Mouse (Mus musculus): Measurements from ENCODE around the gene Gm20878.
"Not testable (repeated sequence)": the region's sequence is repeated elsewhere in the genome, so short reads cannot be mapped to it uniquely, and the experiment has no call there.

DNA sequence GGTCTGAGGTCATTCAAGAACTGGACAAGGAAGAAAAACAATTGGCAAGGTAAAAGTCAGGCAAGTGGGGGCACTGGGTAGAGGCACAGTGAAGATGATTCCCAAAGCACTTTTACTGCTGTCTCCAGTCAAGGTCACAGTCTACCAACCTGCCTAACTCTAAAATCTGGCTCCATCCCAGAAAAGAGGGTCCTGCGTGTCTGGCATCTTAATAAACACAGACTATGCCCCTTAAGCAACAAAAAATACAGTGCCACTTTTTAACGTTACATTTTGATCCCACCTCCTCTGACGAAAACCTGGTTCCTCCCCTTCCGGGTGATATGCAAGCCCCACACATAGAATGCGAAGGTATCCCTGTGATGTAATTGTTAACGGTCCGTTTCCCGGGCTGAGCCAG is at the start of gene Gm20878:
- not testable (repeated sequence) for TF ChIP-seq CTCF, EP300 (IDR thresholded peaks at IDR 0.05)

All from lung, postnatal 0 days (tissue).